Mouse (Mus musculus) liver, embryonic 18 days (tissue): ENCODE data around the gene Myo5a. TPM values are rescaled to one million over a fixed set of nuclear protein-coding genes. Genes with fewer than 3 reads are reported as not detected.

Source experiments
- polyA plus RNA-seq: library from polyadenylated mRNA; depleted of rRNA; stranded (reverse); fragments of >200 nt; gene quantifications from 2 replicates; pipeline ENCODE4 v1.2.3, GENCODE M21; 2012; rRNA removed

Gene Myo5a
- 1.4 and 1.8 TPM in 2 replicates for polyA plus RNA-seq

DNA sequence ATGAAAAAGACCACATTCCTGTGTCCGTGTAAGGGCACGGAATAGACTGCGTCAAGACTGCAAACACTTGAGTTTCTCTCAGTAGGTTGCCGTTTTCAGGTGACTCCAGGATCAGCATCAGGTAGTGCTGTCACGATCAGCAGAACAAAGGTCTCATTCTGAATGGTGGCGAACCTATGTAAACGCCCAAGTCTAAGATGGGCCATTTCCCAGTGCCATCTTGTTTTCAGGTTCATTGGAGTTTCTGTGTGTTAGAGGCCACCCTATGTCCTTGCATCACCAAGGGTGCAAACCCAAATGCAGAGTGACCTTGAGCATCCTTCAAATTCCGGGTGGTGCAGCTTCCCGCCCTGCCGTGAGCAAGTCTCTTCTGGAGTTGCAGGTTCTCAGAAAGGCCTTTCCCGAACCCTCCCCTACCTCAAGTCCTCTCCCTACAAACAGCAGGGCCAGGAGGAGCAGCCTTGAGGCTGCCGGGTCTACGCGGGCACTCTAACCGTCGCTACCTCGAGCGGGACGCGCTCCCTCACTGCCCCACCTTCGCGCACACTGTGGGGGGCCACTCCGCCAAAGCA lies at the start of gene Myo5a:
TSS of gene Myo5a (plus strand) at position 559 of the 572 bp plus-strand sequence.

DNA sequence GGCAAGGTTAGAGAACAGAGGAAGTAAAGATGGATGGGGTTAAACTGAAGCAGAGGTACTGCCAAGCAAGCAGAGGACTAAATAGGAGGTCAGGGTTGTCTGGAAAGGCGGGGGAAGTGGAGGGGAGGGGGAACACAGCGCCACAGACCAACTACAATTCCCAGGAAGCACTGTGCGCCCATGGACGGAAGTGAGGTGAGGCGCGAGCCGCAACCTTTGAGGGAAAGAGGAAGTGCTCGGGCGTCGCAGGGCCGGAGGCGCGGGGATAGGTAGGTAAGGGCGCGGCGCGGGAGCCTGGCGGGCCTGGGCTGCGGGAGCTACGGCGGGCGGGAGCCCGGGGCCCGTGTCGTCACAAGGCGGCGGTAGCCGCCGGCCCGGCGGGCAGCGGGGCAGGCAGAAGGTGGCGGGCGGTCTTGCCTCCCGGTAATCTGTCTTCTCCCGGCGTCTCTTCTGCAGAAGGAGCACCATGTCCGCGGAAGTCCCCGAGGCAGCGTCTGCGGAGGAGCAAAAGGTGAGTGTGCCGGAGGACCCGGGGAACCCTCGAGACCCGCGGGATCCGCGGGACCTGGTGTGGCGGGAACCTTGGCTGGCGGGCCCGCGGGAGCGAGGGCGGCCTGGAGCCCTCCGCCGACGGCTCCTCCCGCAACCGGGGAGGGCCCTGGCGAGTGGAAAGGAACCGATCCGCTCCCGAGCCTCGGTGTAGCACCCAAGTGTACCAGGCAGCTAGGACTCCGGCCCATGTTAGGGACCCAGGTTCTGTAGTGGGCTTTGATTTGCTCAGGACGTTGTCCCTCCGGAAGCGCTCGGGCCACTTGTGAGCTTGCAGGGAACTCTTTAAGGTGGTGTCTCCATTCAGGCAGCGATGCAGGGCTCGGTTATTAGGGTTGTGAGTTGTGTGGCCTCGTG lies 33.1 kb upstream of the Myo5a start, which contains the start of gene Arpp19:
TSS of gene Arpp19 (plus strand) at position 164 of the 906 bp plus-strand sequence.

DNA sequence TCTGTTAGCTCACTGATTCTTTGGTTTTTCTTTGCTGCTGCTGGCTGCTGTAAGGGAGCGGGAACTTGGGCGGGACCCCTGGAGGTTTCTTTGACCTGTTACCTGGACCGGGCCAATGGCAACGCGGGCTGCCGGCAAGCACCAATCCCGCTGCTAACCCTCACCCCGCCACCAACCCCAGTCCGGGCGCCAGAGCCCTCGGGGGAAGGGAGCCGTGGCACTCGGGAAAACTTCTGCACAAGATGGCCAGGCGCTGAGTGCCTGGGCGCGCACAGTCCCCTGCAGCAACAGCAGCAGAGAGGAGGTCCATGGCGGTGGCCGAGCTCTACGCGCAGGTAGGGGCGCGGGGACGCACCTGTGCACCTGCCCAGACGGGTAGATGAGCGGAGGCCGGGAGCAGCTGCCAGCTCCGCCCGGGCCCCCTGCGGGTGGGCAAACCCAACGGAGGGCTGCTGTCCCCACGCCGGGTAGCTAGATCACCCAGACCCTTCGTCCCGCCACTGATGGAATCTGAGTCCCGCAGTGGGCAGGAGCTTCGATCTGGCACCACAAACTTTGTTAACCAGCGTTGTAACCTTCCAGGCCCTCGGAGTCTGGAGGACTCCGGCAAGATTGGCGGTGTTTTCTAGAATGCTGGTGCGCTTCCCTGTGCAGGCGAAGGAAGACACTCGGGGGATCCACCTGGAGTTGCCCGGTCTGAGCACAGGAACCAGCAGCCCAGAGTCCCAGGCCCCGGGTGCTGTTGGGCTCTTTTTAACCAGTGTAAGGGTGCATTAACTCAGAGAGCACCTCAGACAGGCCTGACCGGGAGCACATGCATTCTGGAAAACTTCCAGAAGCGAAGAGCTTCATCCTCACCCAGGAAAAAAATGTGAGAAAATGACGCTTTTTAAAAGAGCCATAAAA lies 161.3 kb downstream of the Myo5a start, which contains the start of gene Myo5c:
TSS of gene Myo5c (plus strand) at position 180 of the 906 bp plus-strand sequence.

Other genes starting within 250 kb of the Myo5a start
- gene Onecut1, start 209.1 kb upstream of the Myo5a start, polyA plus RNA-seq, result 7.3 and 12.6 TPM in 2 replicates
- 3.4 and 4.0 TPM in 2 replicates for gene Fam214a, start 118.1 kb upstream of the Myo5a start, polyA plus RNA-seq
- 27.4 and 29.0 TPM in 2 replicates for gene Arpp19, start 33.4 kb upstream of the Myo5a start, polyA plus RNA-seq
- 1.9 and 2.1 TPM in 2 replicates for gene Myo5c, start 161.0 kb downstream of the Myo5a start, polyA plus RNA-seq
- gene Gnb5, start 235.3 kb downstream of the Myo5a start, polyA plus RNA-seq, result 1.5 and 1.7 TPM in 2 replicates